Mouse (Mus musculus): ENCODE data around the gene Shisa8.
"Not testable (repeated sequence)": the region's sequence is repeated elsewhere in the genome, so short reads cannot be mapped to it uniquely, and the experiment has no call there.

Shisa8 gene

GRCm38 (mm10) chr15:82212752-82213063 is at the start of gene Shisa8:
TSS of gene Shisa8 (minus strand) at chr15:82212815.
- no peak for DNase-seq

GRCm38 (mm10) chr15:82259510-82259909 is 46.9 kb upstream of the Shisa8 start:
- DNase-seq, result peak; percentile 66

- peak; percentile 88 for DNase-seq
Observed at GRCm38 (mm10) chr15:82255944-82256383, 43.3 kb upstream of the Shisa8 start.

GRCm38 (mm10) chr15:82255248-82255647 is 42.6 kb upstream of the Shisa8 start:
- DNase-seq, result peak; percentile 53

GRCm38 (mm10) chr15:82252097-82252496 is 39.5 kb upstream of the Shisa8 start, which contains the start of gene 1500009C09Rik:
TSS of gene 1500009C09Rik (plus strand) at chr15:82252397.
- DNase-seq, result no peak

- no peak for DNase-seq
Observed at GRCm38 (mm10) chr15:82251579-82251978, 39.0 kb upstream of the Shisa8 start.

GRCm38 (mm10) chr15:82247131-82247776 is 34.6 kb upstream of the Shisa8 start:
- DNase-seq, result no peak

- DNase-seq, result not testable (repeated sequence)
Observed at GRCm38 (mm10) chr15:82244805-82245161, 32.2 kb upstream of the Shisa8 start.

- DNase-seq, result peak; percentile 90
Observed at GRCm38 (mm10) chr15:82244115-82244804, 31.6 kb upstream of the Shisa8 start, which contains the start of gene Cenpm. TSS of gene Cenpm (minus strand) at chr15:82244748.

- DNase-seq, result no peak
Observed at GRCm38 (mm10) chr15:82243742-82244114, 31.1 kb upstream of the Shisa8 start.

- no peak for DNase-seq
Observed at GRCm38 (mm10) chr15:82243311-82243710, 30.7 kb upstream of the Shisa8 start.

GRCm38 (mm10) chr15:82236565-82236964 is 23.9 kb upstream of the Shisa8 start:
- peak; percentile 95 for DNase-seq

GRCm38 (mm10) chr15:82235661-82236060 is 23.0 kb upstream of the Shisa8 start:
- DNase-seq, result peak; percentile 38

- DNase-seq, result no peak
Observed at GRCm38 (mm10) chr15:82232651-82233050, 20.0 kb upstream of the Shisa8 start.

- peak; percentile 94 for DNase-seq
Observed at GRCm38 (mm10) chr15:82231591-82232378, 19.2 kb upstream of the Shisa8 start.

- DNase-seq, result no peak
Observed at GRCm38 (mm10) chr15:82231100-82231499, 18.5 kb upstream of the Shisa8 start.

- DNase-seq, result peak; percentile 31
Observed at GRCm38 (mm10) chr15:82230098-82230611, 17.5 kb upstream of the Shisa8 start.

GRCm38 (mm10) chr15:82229542-82230045 is 17.0 kb upstream of the Shisa8 start:
- DNase-seq, result no peak

- no peak for DNase-seq
Observed at GRCm38 (mm10) chr15:82225769-82226168, 13.2 kb upstream of the Shisa8 start.

- DNase-seq, result no peak
Observed at GRCm38 (mm10) chr15:82224602-82225215, 12.1 kb upstream of the Shisa8 start.

GRCm38 (mm10) chr15:82223657-82224601 is 11.3 kb upstream of the Shisa8 start, which contains the start of gene Tnfrsf13c:
TSS of gene Tnfrsf13c (minus strand) at chr15:82224369.
- no peak for DNase-seq

Measured in cerebellum, adult 9-10 months (tissue).